Mouse (Mus musculus): Measurements from ENCODE around the gene Mdc1. TPM values are rescaled to one million over a fixed set of nuclear protein-coding genes. Genes with fewer than 3 reads are reported as not detected.

The Mdc1 gene
- polyA plus RNA-seq, 1 experiment from 2014 or later: 9.0 TPM

DNA sequence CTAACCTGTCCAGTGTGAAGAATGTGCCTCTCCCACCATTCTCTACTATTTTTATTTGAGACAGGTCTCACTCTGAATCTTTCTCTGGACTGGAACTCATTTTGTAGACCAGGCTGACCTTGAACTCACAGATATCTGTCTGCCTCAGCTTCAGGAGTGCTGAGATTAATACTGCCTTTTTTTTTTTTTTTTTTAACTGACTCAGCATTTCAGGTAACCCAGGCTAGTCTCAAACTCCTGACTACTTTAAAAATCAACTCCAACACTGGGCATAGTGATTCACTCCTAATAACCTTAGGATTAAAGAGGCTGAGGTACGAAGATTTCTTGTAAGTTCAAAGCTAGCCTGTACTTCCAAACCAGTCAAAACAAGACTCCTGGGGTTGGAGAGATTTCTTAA is 64.3 kb downstream of the Mdc1 start:
- no peak overlapping the region for H3K9ac ChIP-seq
- no peak overlapping the region for H3K4me3 ChIP-seq
- H3K36me3 ChIP-seq (replicated peaks): peaks cover 48% of the 10 kb centered on the region
- no peaks in the 10 kb centered on the region for H3K9me3 ChIP-seq
- no peaks in the 10 kb centered on the region for H3K27me3 ChIP-seq (replicated peaks)
- H3K27ac ChIP-seq: no peak overlapping the region
- ATAC-seq (replicated peaks): no peak
- peaks cover 31% of the 10 kb centered on the region for H3K4me1 ChIP-seq
- WGBS: 94% methylated on average over 1 of the region's 1 CpGs
- no peak overlapping the region for H3K4me2 ChIP-seq

DNA sequence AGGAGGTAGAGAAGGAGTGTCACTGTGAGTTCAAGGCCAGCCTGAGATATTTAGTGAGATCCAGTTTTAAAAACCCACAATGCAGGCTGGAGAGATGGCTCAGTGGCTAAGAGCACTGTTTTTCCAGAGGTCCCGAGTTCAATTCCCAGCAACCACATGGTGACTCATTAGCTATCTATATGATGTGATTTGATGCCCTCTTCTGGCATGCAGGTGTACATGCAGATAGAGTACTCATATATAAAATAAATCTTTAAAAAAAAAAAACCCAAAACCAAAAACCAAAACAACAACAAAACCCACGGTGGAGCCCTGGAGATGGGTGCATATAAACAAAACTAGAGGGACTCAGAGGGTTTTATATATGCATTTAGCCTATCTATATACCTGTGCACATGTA is 66.3 kb downstream of the Mdc1 start:
- 82% methylated on average over 2 of the region's 2 CpGs for WGBS
- Histone ChIP-seq H3K27ac (no peak overlapping the region), H3K9me3 (no peaks in the 10 kb centered on the region), H3K27me3 (replicated peaks) (no peaks in the 10 kb centered on the region), H3K4me2 (peak overlapping the region; percentile 88; the same call in 1 of the 2 replicates), H3K4me3 (no peak overlapping the region), H3K4me1 (peaks cover 31% of the 10 kb centered on the region), H3K36me3 (replicated peaks) (peaks cover 36% of the 10 kb centered on the region), H3K9ac (no peak overlapping the region)
- no peak for ATAC-seq (replicated peaks)

Small RNA genes within 50 kb of the gene (microRNA-seq; reads per million reads assigned to microRNA genes)
- not detected for gene Gm28033

Other genes starting within 250 kb of the Mdc1 start
- not detected in 2 replicates for gene Sfta2, start 240.0 kb upstream of the Mdc1 start, polyA plus RNA-seq (2015; fragmentation: Nextera tagmentation; extraction: Ambion mirVana)
- gene Gm9573, start 214.9 kb upstream of the Mdc1 start, polyA plus RNA-seq (2015; fragmentation: Nextera tagmentation; extraction: Ambion mirVana): not detected in 2 replicates
- not detected in 2 replicates for gene Mucl3, start 197.8 kb upstream of the Mdc1 start, polyA plus RNA-seq (2015; fragmentation: Nextera tagmentation; extraction: Ambion mirVana)
- gene Vars2, start 173.9 kb upstream of the Mdc1 start, polyA plus RNA-seq (2015; fragmentation: Nextera tagmentation; extraction: Ambion mirVana): 16.3 and 16.5 TPM in 2 replicates
- 27.6 and 29.5 TPM in 2 replicates for gene Gtf2h4, start 167.8 kb upstream of the Mdc1 start, polyA plus RNA-seq (2015; fragmentation: Nextera tagmentation; extraction: Ambion mirVana)
- 107 and 118 TPM in 2 replicates for gene Ddr1, start 136.9 kb upstream of the Mdc1 start, polyA plus RNA-seq (2015; fragmentation: Nextera tagmentation; extraction: Ambion mirVana)
- 9.7 and 9.9 TPM in 2 replicates for gene Ier3, start 19.8 kb upstream of the Mdc1 start, polyA plus RNA-seq (2015; fragmentation: Nextera tagmentation; extraction: Ambion mirVana)
- gene Flot1, start 18.3 kb upstream of the Mdc1 start, polyA plus RNA-seq (2015; fragmentation: Nextera tagmentation; extraction: Ambion mirVana): 86.8 and 98.0 TPM in 2 replicates
- gene Tubb5, start 3.2 kb upstream of the Mdc1 start, polyA plus RNA-seq (2015; fragmentation: Nextera tagmentation; extraction: Ambion mirVana): 1,854 and 1,858 TPM in 2 replicates
- gene Nrm, start 19.8 kb downstream of the Mdc1 start, polyA plus RNA-seq (2015; fragmentation: Nextera tagmentation; extraction: Ambion mirVana): 18.6 and 18.9 TPM in 2 replicates
- gene Ppp1r18, start 24.1 kb downstream of the Mdc1 start, polyA plus RNA-seq (2015; fragmentation: Nextera tagmentation; extraction: Ambion mirVana): 20.3 and 23.3 TPM in 2 replicates
- 36.3 and 40.4 TPM in 2 replicates for gene Dhx16, start 38.3 kb downstream of the Mdc1 start, polyA plus RNA-seq (2015; fragmentation: Nextera tagmentation; extraction: Ambion mirVana)
- 68.2 and 72.8 TPM in 2 replicates for gene 2310061I04Rik, start 55.9 kb downstream of the Mdc1 start, polyA plus RNA-seq (2015; fragmentation: Nextera tagmentation; extraction: Ambion mirVana)
- gene Atat1, start 68.6 kb downstream of the Mdc1 start, polyA plus RNA-seq (2015; fragmentation: Nextera tagmentation; extraction: Ambion mirVana): 482 and 507 TPM in 2 replicates
- 49.3 and 54.2 TPM in 2 replicates for gene Mrps18b, start 74.9 kb downstream of the Mdc1 start, polyA plus RNA-seq (2015; fragmentation: Nextera tagmentation; extraction: Ambion mirVana)
- 47.1 and 47.8 TPM in 2 replicates for gene Ppp1r10, start 74.9 kb downstream of the Mdc1 start, polyA plus RNA-seq (2015; fragmentation: Nextera tagmentation; extraction: Ambion mirVana)
- gene Abcf1, start 128.2 kb downstream of the Mdc1 start, polyA plus RNA-seq (2015; fragmentation: Nextera tagmentation; extraction: Ambion mirVana): 89.3 and 92.1 TPM in 2 replicates
- 62.6 and 64.8 TPM in 2 replicates for gene Gnl1, start 138.3 kb downstream of the Mdc1 start, polyA plus RNA-seq (2015; fragmentation: Nextera tagmentation; extraction: Ambion mirVana)
- 99.3 and 102 TPM in 2 replicates for gene Prr3, start 138.7 kb downstream of the Mdc1 start, polyA plus RNA-seq (2015; fragmentation: Nextera tagmentation; extraction: Ambion mirVana)
- gene H2-T24, start 179.0 kb downstream of the Mdc1 start, polyA plus RNA-seq (2015; fragmentation: Nextera tagmentation; extraction: Ambion mirVana): 8.4 and 10.0 TPM in 2 replicates
- gene H2-T23, start 191.3 kb downstream of the Mdc1 start, polyA plus RNA-seq (2015; fragmentation: Nextera tagmentation; extraction: Ambion mirVana): 5.5 and 6.6 TPM in 2 replicates
- 6.0 and 7.2 TPM in 2 replicates for gene H2-T22, start 201.2 kb downstream of the Mdc1 start, polyA plus RNA-seq (2015; fragmentation: Nextera tagmentation; extraction: Ambion mirVana)
- gene Gm6034, start 201.4 kb downstream of the Mdc1 start, polyA plus RNA-seq (2015; fragmentation: Nextera tagmentation; extraction: Ambion mirVana): not detected in 2 replicates
- not detected in 2 replicates for gene Gm11127, start 216.9 kb downstream of the Mdc1 start, polyA plus RNA-seq (2015; fragmentation: Nextera tagmentation; extraction: Ambion mirVana)

Data from midbrain, embryonic 15.5 days (tissue).